Mouse (Mus musculus) neural tube, embryonic 11.5 days (tissue): Measurements from ENCODE around the gene Actl7b. TPM values are rescaled to one million over a fixed set of nuclear protein-coding genes. Genes with fewer than 3 reads are reported as not detected.

ENCODE experiments used
- ATAC-seq: fragments of 200-750 bp; cut with Nextera tagmentation; 2 replicates; pipeline ENCODE4 v1.8.0; 2017; ENCODE audit warnings: moderate number of reproducible peaks, mild to moderate bottlenecking, moderate TSS enrichment, moderate library complexity; ENCODE audit not compliant: insufficient read depth, low FRiP score, low TSS enrichment
- DNase-seq: peaks from one replicate; pipeline ENCODE4 v3.0.0-alpha.2; 2015; ENCODE audit warnings: low spot score
- H3K27ac ChIP-seq: fragments of 300-500 bp; sonication (generic); 2 replicates; pipeline ENCODE4 v1.5.1; 2014; ENCODE audit warnings: low read depth, mild to moderate bottlenecking, low read length
- H3K27me3 ChIP-seq: fragments of 300-500 bp; sonication (generic); 2 replicates; pipeline ENCODE4 v1.6.1; 2014; ENCODE audit warnings: mild to moderate bottlenecking, low read length, mixed read lengths; ENCODE audit not compliant: control insufficient read depth, insufficient read depth
- H3K36me3 ChIP-seq: fragments of 300-500 bp; sonication (generic); 2 replicates; pipeline ENCODE4 v1.6.1; 2014; ENCODE audit warnings: mild to moderate bottlenecking, low read length, moderate library complexity, mixed read lengths; ENCODE audit not compliant: control insufficient read depth, insufficient read depth
- H3K4me1 ChIP-seq: fragments of 300-500 bp; sonication (generic); 2 replicates; pipeline ENCODE4 v1.6.1; 2014; ENCODE audit warnings: low read length, mixed read lengths; ENCODE audit not compliant: control insufficient read depth, insufficient read depth
- H3K4me2 ChIP-seq: fragments of 300-500 bp; sonication (generic); 2 replicates; pipeline ENCODE4 v1.6.1; 2014; ENCODE audit warnings: low read depth, mild to moderate bottlenecking, moderate library complexity
- H3K4me3 ChIP-seq: fragments of 300-500 bp; sonication (generic); 2 replicates; pipeline ENCODE4 v1.5.1; 2014; ENCODE audit warnings: low read depth, low read length
- H3K9ac ChIP-seq: fragments of 300-500 bp; sonication (generic); 2 replicates; pipeline ENCODE4 v1.6.1; 2014; ENCODE audit warnings: mild to moderate bottlenecking, low read length
- H3K9me3 ChIP-seq: fragments of 300-500 bp; sonication (generic); 2 replicates; pipeline ENCODE4 v1.6.1; 2016; ENCODE audit warnings: low read length; ENCODE audit not compliant: control insufficient read depth
- WGBS: fragments of 180-500 bp; shearing (Covaris S2); extraction: QIAGEN DNeasy Blood & Tissue Kit; methylation state at CpG from one replicate; pipeline ENCODE4 v1.1.7; 2014; 5-methylcytosine and 5-hydroxymethylcytosine counted together
- polyA plus RNA-seq: library from polyadenylated mRNA; unstranded; fragments of >200 nt; fragmentation: Nextera tagmentation; extraction: Ambion mirVana; gene quantifications from 2 replicates; pipeline ENCODE4 v1.2.1, GENCODE M21; 2014

The Actl7b gene
- polyA plus RNA-seq, result not detected in 2 replicates

DNA sequence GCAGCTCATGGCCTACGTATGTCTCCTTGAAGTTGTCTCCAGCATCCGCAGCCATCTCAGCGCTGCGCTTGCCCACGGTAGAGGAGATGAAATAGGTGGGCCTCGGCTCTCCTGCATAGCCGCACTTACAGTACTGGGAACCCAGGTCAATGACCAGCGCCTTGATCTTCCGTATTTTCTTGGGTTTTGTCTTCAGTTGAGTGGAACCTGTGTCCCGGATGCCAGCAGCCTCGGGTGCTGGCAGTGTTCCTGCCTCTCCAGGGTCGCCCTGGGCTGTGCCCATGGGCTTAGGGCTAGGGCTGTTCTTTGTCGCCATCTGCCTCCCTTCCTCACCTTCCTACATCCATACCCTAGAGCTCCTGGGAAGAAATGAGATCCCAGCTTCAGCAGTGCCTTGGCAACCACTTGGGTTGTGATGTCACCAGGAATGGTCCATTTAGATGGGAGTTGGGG, at the start of gene Actl7b:
Gene Actl7b, minus strand, starts transcription at position 403 of the 453 bp plus-strand sequence.
- Histone ChIP-seq H3K36me3 (peaks cover 4% of the 10 kb centered on the region; the same call in 1 of the 2 replicates), H3K4me3 (no peak within 1 kb of the TSS), H3K9me3 (no peaks in the 10 kb centered on the region), H3K4me2 (no peak within 1 kb of the TSS), H3K9ac (no peak within 1 kb of the TSS), H3K27me3 (no peaks in the 10 kb centered on the region), H3K27ac (no peak within 1 kb of the TSS), H3K4me1 (no peaks in the 10 kb centered on the region)
- no peak for ATAC-seq
- no peak for DNase-seq
- WGBS, result 92% methylated on average over 13 of the region's 13 CpGs

DNA sequence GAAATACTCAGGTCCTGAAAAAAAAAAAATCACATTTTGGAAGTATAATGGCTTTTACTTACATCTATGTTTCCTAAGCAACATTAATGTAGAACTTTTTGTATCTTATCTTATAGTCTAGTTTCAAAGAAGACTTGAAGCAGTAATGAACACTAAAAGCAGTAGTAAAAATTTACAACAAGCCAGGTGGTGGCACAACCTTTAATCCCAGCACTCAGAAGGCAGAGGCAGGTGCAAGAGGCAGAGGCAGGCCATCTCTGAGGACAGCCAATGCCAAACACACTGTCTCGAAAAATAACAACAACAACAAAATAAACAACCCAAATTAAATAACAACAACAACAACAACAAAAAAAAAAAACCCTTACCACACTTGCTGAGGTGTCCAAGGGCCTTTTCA, 29.8 kb upstream of the Actl7b start:
- ATAC-seq, result no peak
- DNase-seq, result no peak
- H3K4me3 ChIP-seq, result no peak overlapping the region
- no peaks in the 10 kb centered on the region for H3K9me3 ChIP-seq
- no peak overlapping the region for H3K4me2 ChIP-seq
- no peak overlapping the region for H3K27ac ChIP-seq
- 71% methylated on average over 1 of the region's 1 CpGs for WGBS
- peaks cover 23% of the 10 kb centered on the region for H3K36me3 ChIP-seq
- no peaks in the 10 kb centered on the region for H3K4me1 ChIP-seq
- no peak overlapping the region for H3K9ac ChIP-seq
- no peaks in the 10 kb centered on the region for H3K27me3 ChIP-seq

DNA sequence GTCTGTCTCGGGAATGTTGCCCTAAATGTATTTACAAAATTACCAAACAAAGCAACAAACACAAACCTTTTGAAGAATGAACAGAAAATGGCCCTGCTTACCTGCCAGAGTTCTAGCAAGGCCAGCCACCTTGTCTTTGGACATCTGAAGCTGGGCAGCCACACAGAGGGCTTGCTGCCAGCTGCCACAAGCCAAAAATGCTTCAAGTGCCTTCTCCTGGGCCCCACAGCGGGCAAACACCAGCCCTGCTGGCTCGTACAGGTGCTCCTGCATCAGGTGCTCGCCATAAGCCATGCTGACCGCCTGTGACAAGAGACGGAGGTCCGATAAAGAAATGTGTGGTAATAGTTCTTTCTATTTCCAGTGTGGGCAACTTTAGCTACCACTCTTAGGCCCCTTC, 27.7 kb upstream of the Actl7b start:
- H3K36me3 ChIP-seq, result peaks cover 25% of the 10 kb centered on the region
- no peak for DNase-seq
- H3K9ac ChIP-seq, result no peak overlapping the region
- WGBS, result 94% methylated on average over 7 of the region's 7 CpGs
- no peak overlapping the region for H3K4me3 ChIP-seq
- H3K4me2 ChIP-seq, result no peak overlapping the region
- no peaks in the 10 kb centered on the region for H3K4me1 ChIP-seq
- no peak overlapping the region for H3K27ac ChIP-seq
- no peak for ATAC-seq
- H3K27me3 ChIP-seq, result no peaks in the 10 kb centered on the region
- H3K9me3 ChIP-seq, result no peaks in the 10 kb centered on the region

DNA sequence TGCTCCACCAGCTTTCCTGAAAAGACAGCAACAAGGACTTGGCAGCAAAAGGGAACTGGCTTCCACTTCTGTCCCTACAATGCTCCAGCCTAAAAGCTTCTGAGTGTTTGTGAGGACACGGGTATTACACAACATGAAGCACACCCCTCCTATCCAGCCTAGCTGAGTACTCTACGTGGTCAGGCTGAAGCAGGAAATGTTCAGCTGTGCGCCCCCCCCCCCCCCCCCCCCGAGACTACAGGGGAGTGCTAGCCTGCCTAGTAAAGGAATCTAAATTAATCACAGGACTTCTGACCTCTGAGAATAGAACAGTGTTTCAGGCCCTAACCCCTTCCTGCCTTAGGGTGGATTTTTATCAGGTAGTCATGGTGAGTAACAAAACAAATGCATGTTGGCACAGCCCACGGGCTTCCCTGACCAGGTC, 26.6 kb upstream of the Actl7b start:
- H3K4me1 ChIP-seq, result no peaks in the 10 kb centered on the region
- peaks cover 23% of the 10 kb centered on the region for H3K36me3 ChIP-seq
- 84% methylated on average over 4 of the region's 5 CpGs for WGBS
- H3K27me3 ChIP-seq, result no peaks in the 10 kb centered on the region
- H3K4me2 ChIP-seq, result no peak overlapping the region
- H3K27ac ChIP-seq, result no peak overlapping the region
- no peak overlapping the region for H3K4me3 ChIP-seq
- no peaks in the 10 kb centered on the region for H3K9me3 ChIP-seq
- ATAC-seq, result no peak
- H3K9ac ChIP-seq, result no peak overlapping the region
- DNase-seq, result no peak

DNA sequence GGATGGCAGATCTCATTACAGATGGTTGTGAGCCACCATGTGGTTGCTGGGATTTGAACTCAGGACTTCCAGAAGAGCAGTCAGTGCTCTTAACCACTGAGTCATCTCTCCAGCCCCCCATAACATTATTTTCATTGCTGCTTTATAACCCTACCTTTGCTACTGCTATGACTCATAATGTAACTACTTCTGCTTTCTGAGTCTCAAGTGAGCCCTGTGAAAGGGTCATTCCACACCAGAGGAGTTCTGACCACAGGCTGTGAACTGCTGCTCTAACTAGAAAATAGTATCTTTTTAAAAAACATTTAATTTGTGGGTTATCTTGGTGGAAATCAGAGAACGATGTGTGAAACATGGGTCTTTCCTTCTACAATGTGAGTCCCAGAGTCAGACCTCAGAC, 16.4 kb upstream of the Actl7b start:
- no peaks in the 10 kb centered on the region for H3K4me1 ChIP-seq
- no peak overlapping the region for H3K4me3 ChIP-seq
- 94% methylated on average over 1 of the region's 1 CpGs for WGBS
- ATAC-seq, result no peak
- H3K27me3 ChIP-seq, result no peaks in the 10 kb centered on the region
- H3K27ac ChIP-seq, result no peak overlapping the region
- H3K9ac ChIP-seq, result no peak overlapping the region
- no peaks in the 10 kb centered on the region for H3K9me3 ChIP-seq
- H3K4me2 ChIP-seq, result no peak overlapping the region
- no peak for DNase-seq
- peaks cover 22% of the 10 kb centered on the region for H3K36me3 ChIP-seq

DNA sequence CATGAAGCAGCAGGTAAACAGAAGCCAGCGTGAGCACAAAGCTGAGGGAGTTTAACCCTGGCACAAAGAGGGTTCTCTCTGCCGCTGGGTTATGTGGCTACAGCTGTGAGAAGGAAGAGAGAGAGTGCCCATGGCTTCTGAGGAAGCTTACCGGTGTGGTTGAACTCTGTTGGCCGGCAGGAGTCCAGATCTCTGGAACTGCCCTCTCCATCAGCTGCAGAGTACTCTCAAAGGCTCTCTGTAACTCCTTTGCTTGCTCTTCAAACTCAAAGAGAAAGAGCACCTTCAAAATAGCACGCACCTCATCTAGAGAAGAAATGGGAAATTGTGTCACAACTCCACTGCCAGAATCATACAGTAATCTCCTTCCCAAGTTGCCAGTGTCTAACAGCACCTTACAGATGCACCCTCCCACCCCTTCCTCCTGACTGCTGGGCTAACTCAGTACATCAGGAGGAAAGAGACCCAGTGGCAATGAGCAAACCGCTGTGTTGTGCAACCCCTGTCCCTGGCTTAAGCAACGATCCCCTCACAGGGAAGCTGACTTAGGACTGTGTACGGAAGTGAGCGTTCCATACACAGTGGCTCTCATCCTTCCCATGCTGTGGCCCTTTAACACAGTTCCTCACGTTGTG, 15.8 kb upstream of the Actl7b start:
- no peak for ATAC-seq
- H3K27me3 ChIP-seq, result no peaks in the 10 kb centered on the region
- H3K9ac ChIP-seq, result no peak overlapping the region
- H3K36me3 ChIP-seq, result peaks cover 23% of the 10 kb centered on the region
- no peak overlapping the region for H3K27ac ChIP-seq
- no peak overlapping the region for H3K4me2 ChIP-seq
- no peak for DNase-seq
- H3K4me3 ChIP-seq, result no peak overlapping the region
- WGBS, result 94% methylated on average over 10 of the region's 10 CpGs
- no peaks in the 10 kb centered on the region for H3K9me3 ChIP-seq
- H3K4me1 ChIP-seq, result no peaks in the 10 kb centered on the region

DNA sequence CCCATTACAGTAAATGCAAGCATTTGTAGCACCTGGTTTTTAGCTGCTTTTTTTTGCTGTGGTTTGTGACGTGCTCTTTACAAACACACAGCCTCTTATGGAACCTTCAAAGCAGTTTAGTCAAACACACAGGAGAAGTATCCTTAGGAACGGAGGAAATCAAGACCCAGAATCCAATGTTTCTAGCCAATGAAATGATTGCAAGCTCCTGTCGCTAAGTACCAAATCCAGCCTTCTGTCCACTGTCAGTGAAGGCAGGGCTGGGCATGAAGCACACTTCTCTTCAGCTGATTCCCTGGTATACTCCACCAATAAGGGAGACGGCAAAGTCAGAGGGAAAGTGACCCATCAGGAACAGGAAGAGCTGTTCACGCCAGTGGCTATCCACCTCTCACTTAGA, 14.8 kb upstream of the Actl7b start:
- Histone ChIP-seq H3K9me3 (no peaks in the 10 kb centered on the region), H3K4me1 (no peaks in the 10 kb centered on the region), H3K4me3 (no peak overlapping the region), H3K27me3 (no peaks in the 10 kb centered on the region), H3K36me3 (peaks cover 29% of the 10 kb centered on the region), H3K27ac (no peak overlapping the region), H3K9ac (no peak overlapping the region), H3K4me2 (no peak overlapping the region)
- no peak for ATAC-seq
- WGBS, result 94% methylated on average over 5 of the region's 5 CpGs
- no peak for DNase-seq

DNA sequence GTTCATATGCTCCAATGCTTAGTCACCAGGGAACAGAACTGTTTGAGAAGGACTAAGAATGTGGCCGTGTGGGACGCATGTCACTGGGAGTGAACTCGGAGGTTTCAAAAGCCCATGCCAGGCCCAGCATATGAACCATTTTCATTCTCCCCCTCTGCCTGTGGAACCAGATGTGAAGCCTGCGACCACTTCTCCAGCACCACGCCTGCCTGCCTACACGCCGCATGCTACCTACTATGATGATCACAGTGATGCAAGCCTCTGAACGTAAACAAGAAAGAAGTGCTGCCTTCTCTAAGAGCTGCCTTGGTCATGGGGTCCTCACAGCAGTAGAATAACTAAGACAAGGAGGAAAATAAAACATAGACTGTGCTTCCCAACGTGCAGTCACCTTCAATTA, 6.2 kb upstream of the Actl7b start:
- no peak for DNase-seq
- Histone ChIP-seq H3K36me3 (peaks cover 19% of the 10 kb centered on the region; the same call in 1 of the 2 replicates), H3K4me2 (no peak overlapping the region), H3K27me3 (no peaks in the 10 kb centered on the region), H3K9me3 (no peaks in the 10 kb centered on the region), H3K27ac (no peak overlapping the region), H3K4me3 (no peak overlapping the region), H3K4me1 (no peaks in the 10 kb centered on the region), H3K9ac (no peak overlapping the region)
- ATAC-seq, result no peak
- WGBS, result 95% methylated on average over 9 of the region's 9 CpGs

DNA sequence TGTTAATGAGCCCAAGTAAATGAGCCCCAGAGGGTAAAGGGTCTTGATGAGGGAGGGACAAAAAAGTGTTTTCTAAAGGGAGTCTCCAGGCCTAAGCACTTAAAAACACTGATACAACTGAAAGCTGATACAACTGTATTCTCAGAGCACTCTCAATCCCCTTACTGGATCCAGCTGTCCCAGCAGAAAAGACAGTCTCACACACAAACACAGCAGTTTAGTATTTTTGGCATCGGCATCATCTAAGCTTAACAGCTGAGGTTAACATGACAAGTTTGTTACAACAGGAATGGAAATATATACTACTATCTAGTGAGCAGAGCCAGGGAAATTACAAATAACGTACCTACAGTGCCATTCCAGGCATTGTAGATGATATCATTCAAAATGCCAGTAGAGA, 5.1 kb upstream of the Actl7b start:
- DNase-seq, result no peak
- peaks cover 15% of the 10 kb centered on the region; the same call in 1 of the 2 replicates for H3K36me3 ChIP-seq
- no peak overlapping the region for H3K27ac ChIP-seq
- H3K27me3 ChIP-seq, result no peaks in the 10 kb centered on the region
- no peak for ATAC-seq
- no peak overlapping the region for H3K4me2 ChIP-seq
- no peaks in the 10 kb centered on the region for H3K4me1 ChIP-seq
- no peaks in the 10 kb centered on the region for H3K9me3 ChIP-seq
- no peak overlapping the region for H3K4me3 ChIP-seq
- 95% methylated on average over 2 of the region's 2 CpGs for WGBS
- H3K9ac ChIP-seq, result no peak overlapping the region
